Mouse (Mus musculus): ENCODE results near the gene Lrch4. TPM values are rescaled to one million over a fixed set of nuclear protein-coding genes. Genes with fewer than 3 reads are reported as not detected.

The Lrch4 gene
- polyA plus RNA-seq, 1 experiment from 2014 or later = 18.8 TPM

DNA sequence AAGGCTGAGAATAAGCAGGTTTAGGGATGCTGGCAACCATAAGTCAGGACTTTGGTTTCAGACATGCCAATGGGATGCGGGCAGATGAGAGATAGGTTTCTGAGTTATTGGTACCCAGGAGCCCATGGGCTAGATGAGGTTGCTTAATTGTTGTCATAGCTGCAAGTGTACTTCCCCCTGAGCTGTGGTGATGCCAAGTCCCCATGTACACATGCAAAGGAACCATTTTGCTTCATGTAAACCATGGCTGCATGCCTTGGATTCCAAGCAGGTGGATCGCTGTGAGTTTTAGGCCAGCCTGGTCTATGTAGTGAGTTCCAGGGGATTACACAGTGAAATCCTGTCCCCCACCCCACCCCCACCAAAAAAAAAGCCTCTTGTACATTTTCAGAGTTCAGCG, 56.7 kb downstream of the Lrch4 start:
- no peak for ATAC-seq
- no peaks in the 10 kb centered on the region; the same call in 1 of the 2 replicates for H3K27me3 ChIP-seq (ENCODE audit: control insufficient read depth, insufficient read depth, low read depth, low read length)

DNA sequence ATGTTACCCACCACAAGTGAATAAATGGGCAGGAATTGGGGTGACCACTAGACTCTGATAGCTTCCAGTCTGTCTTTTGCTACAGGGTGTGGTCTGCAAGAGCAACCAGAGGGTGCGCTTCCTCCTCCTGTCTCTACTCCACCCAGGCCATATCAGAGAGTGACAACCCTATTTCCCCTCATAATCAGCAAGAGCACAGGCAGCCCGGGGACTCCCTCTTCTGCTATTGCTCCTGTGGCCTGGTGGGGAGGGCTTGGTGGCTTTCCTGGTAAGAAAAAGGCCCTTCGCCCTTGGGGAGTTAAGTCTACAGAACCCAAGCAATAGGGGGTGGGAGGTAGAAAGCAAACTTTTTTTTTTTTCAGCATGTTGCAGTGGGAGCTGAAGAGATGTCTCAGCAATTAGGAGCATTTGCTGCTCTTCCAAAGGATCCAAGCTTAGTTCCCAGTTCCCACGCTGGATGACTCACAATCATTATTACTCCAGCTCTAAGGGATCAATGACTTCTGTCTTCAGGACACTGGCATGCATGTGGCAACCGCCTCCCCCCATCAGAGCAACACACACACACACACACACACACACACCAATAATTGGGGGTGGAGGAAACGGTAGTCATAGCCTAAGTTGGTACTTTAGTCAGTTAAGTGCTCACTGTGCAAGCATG, 57.3 kb downstream of the Lrch4 start:
- H3K36me3 ChIP-seq (ENCODE audit: control insufficient read depth, insufficient read depth, low read length) = no peaks in the 10 kb centered on the region
- H3K27me3 ChIP-seq (ENCODE audit: control insufficient read depth, insufficient read depth, low read depth, low read length) = no peaks in the 10 kb centered on the region; the same call in 1 of the 2 replicates
- H3K27ac ChIP-seq (ENCODE audit: low read length) = no peak overlapping the region
- peaks cover 21% of the 10 kb centered on the region for H3K4me1 ChIP-seq (ENCODE audit: control insufficient read depth, insufficient read depth, low read length)
- no peak overlapping the region for H3K9ac ChIP-seq (ENCODE audit: low read depth, low read length)
- H3K4me3 ChIP-seq (ENCODE audit: low read depth, low read length) = no peak overlapping the region
- no peaks in the 10 kb centered on the region for H3K9me3 ChIP-seq (replicated peaks; ENCODE audit: control insufficient read depth, low read length, poor library complexity, severe bottlenecking)
- no peak for ATAC-seq
- WGBS = 88% methylated on average over 6 of the region's 6 CpGs
- H3K4me2 ChIP-seq (ENCODE audit: low read length) = no peak overlapping the region

More for the DNA sequence above, 56.7 kb downstream of the Lrch4 start:
- Histone ChIP-seq H3K4me3 (ENCODE audit: low read depth, low read length) (no peak overlapping the region), H3K4me2 (ENCODE audit: low read length) (no peak overlapping the region), H3K36me3 (ENCODE audit: control insufficient read depth, insufficient read depth, low read length) (no peaks in the 10 kb centered on the region), H3K4me1 (ENCODE audit: control insufficient read depth, insufficient read depth, low read length) (peaks cover 21% of the 10 kb centered on the region), H3K27ac (ENCODE audit: low read length) (no peak overlapping the region), H3K9ac (ENCODE audit: low read depth, low read length) (no peak overlapping the region), H3K9me3 (replicated peaks; ENCODE audit: control insufficient read depth, low read length, poor library complexity, severe bottlenecking) (no peaks in the 10 kb centered on the region)
- 97% methylated on average over 3 of the region's 3 CpGs for WGBS

DNA sequence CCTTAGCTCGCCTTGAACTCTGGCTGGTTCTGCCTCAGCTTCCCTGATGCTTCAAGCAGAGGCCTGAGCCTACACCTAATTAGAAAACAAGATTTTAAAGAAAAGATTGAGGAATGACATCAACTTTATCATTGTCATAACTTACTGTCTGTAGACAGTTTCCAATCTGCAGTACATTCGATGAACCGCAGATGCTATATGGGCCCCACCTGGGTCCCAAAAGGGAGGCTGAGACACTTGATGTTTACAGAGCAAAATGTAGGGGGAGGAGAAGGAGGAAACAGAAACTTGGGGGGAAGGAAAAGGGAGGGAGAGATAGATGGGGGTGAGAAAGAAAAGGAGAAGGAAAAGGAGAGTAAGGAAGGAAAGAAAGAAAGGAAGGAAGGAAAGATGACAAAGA, 61.1 kb downstream of the Lrch4 start:
- H3K4me2 ChIP-seq (ENCODE audit: low read length) = no peak overlapping the region
- no peak overlapping the region for H3K4me3 ChIP-seq (ENCODE audit: low read depth, low read length)
- no peak overlapping the region for H3K27ac ChIP-seq (ENCODE audit: low read length)
- H3K36me3 ChIP-seq (ENCODE audit: control insufficient read depth, insufficient read depth, low read length) = no peaks in the 10 kb centered on the region
- 84% methylated on average over 3 of the region's 3 CpGs for WGBS
- peaks cover 2% of the 10 kb centered on the region; the same call in 1 of the 2 replicates for H3K4me1 ChIP-seq (ENCODE audit: control insufficient read depth, insufficient read depth, low read length)
- H3K9ac ChIP-seq (ENCODE audit: low read depth, low read length) = no peak overlapping the region
- no peaks in the 10 kb centered on the region; the same call in 1 of the 2 replicates for H3K27me3 ChIP-seq (ENCODE audit: control insufficient read depth, insufficient read depth, low read depth, low read length)
- no peaks in the 10 kb centered on the region for H3K9me3 ChIP-seq (replicated peaks; ENCODE audit: control insufficient read depth, low read length, poor library complexity, severe bottlenecking)
- ATAC-seq = no peak

DNA sequence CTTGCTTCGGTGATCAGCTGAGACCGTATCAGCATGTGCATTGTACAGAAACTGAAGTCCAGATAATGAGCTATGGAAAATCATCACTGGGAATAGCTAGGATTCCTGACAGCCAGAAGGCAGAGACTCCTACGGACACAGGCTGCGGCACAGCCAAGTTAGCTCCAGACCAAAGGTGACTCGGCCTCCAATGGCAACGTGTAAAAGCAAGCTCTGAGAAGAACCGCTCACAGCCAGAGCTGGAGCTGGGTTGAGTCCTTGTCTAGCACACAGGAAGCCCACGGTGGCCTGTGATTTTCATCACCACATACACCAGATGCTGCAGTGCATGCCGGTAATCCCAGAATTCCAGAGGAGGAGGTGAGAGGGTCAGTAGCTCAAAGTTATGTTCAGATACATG, 61.6 kb downstream of the Lrch4 start:
- Histone ChIP-seq H3K27ac (ENCODE audit: low read length) (no peak overlapping the region), H3K4me2 (ENCODE audit: low read length) (no peak overlapping the region), H3K9ac (ENCODE audit: low read depth, low read length) (no peak overlapping the region), H3K36me3 (ENCODE audit: control insufficient read depth, insufficient read depth, low read length) (no peaks in the 10 kb centered on the region), H3K9me3 (replicated peaks; ENCODE audit: control insufficient read depth, low read length, poor library complexity, severe bottlenecking) (no peaks in the 10 kb centered on the region), H3K4me3 (ENCODE audit: low read depth, low read length) (no peak overlapping the region), H3K27me3 (ENCODE audit: control insufficient read depth, insufficient read depth, low read depth, low read length) (no peaks in the 10 kb centered on the region; the same call in 1 of the 2 replicates), H3K4me1 (ENCODE audit: control insufficient read depth, insufficient read depth, low read length) (no peaks in the 10 kb centered on the region)
- ATAC-seq = no peak
- 66% methylated on average over 9 of the region's 9 CpGs for WGBS

Other genes starting within 250 kb of the Lrch4 start
- gene Zan, start 152.1 kb upstream of the Lrch4 start, polyA plus RNA-seq (2015; fragmentation: Nextera tagmentation; extraction: Ambion mirVana) = 0.12 and 0.18 TPM in 2 replicates
- gene Pop7, start 126.6 kb upstream of the Lrch4 start, polyA plus RNA-seq (2015; fragmentation: Nextera tagmentation; extraction: Ambion mirVana) = 76.3 and 80.5 TPM in 2 replicates
- 19.3 and 19.4 TPM in 2 replicates for gene Gigyf1, start 110.6 kb upstream of the Lrch4 start, polyA plus RNA-seq (2015; fragmentation: Nextera tagmentation; extraction: Ambion mirVana)
- gene Epo, start 95.9 kb upstream of the Lrch4 start, polyA plus RNA-seq (2015; fragmentation: Nextera tagmentation; extraction: Ambion mirVana) = not detected in 2 replicates
- gene Gnb2, start 95.6 kb upstream of the Lrch4 start, polyA plus RNA-seq (2015; fragmentation: Nextera tagmentation; extraction: Ambion mirVana) = 496 and 512 TPM in 2 replicates
- 307 and 326 TPM in 2 replicates for gene Actl6b, start 75.6 kb upstream of the Lrch4 start, polyA plus RNA-seq (2015; fragmentation: Nextera tagmentation; extraction: Ambion mirVana)
- gene Tfr2, start 59.3 kb upstream of the Lrch4 start, polyA plus RNA-seq (2015; fragmentation: Nextera tagmentation; extraction: Ambion mirVana) = 7.8 and 10.1 TPM in 2 replicates
- 57.2 and 60.9 TPM in 2 replicates for gene Mospd3, start 28.1 kb upstream of the Lrch4 start, polyA plus RNA-seq (2015; fragmentation: Nextera tagmentation; extraction: Ambion mirVana)
- 11.9 and 13.3 TPM in 2 replicates for gene Pcolce, start 15.3 kb upstream of the Lrch4 start, polyA plus RNA-seq (2015; fragmentation: Nextera tagmentation; extraction: Ambion mirVana)
- gene Fbxo24, start 119 bp upstream of the Lrch4 start, polyA plus RNA-seq (2015; fragmentation: Nextera tagmentation; extraction: Ambion mirVana) = 0.11 and 0.12 TPM in 2 replicates
- gene Gm20605, start 54 bp downstream of the Lrch4 start, polyA plus RNA-seq (2015; fragmentation: Nextera tagmentation; extraction: Ambion mirVana) = 8.2 and 9.2 TPM in 2 replicates
- gene Sap25, start 12.2 kb downstream of the Lrch4 start, polyA plus RNA-seq (2015; fragmentation: Nextera tagmentation; extraction: Ambion mirVana) = 5.9 and 6.7 TPM in 2 replicates
- 0.15 and 0.16 TPM in 2 replicates for gene Irs3, start 16.6 kb downstream of the Lrch4 start, polyA plus RNA-seq (2015; fragmentation: Nextera tagmentation; extraction: Ambion mirVana)
- gene Agfg2, start 55.6 kb downstream of the Lrch4 start, polyA plus RNA-seq (2015; fragmentation: Nextera tagmentation; extraction: Ambion mirVana) = 15.8 and 20.4 TPM in 2 replicates
- gene Nyap1, start 112.5 kb downstream of the Lrch4 start, polyA plus RNA-seq (2015; fragmentation: Nextera tagmentation; extraction: Ambion mirVana) = 67.2 and 67.5 TPM in 2 replicates
- gene Tsc22d4, start 116.6 kb downstream of the Lrch4 start, polyA plus RNA-seq (2015; fragmentation: Nextera tagmentation; extraction: Ambion mirVana) = 55.4 and 74.1 TPM in 2 replicates
- gene Ppp1r35, start 149.7 kb downstream of the Lrch4 start, polyA plus RNA-seq (2015; fragmentation: Nextera tagmentation; extraction: Ambion mirVana) = 33.5 and 36.6 TPM in 2 replicates
- gene Mepce, start 158.5 kb downstream of the Lrch4 start, polyA plus RNA-seq (2015; fragmentation: Nextera tagmentation; extraction: Ambion mirVana) = 10.4 and 11.6 TPM in 2 replicates
- gene Zcwpw1, start 158.7 kb downstream of the Lrch4 start, polyA plus RNA-seq (2015; fragmentation: Nextera tagmentation; extraction: Ambion mirVana) = 11.6 and 13.1 TPM in 2 replicates
- 0.37 and 0.48 TPM in 2 replicates for gene Pilra, start 207.2 kb downstream of the Lrch4 start, polyA plus RNA-seq (2015; fragmentation: Nextera tagmentation; extraction: Ambion mirVana)
- 0.39 TPM in 1 of 2 replicates, not detected in the other for gene Pilrb1, start 229.0 kb downstream of the Lrch4 start, polyA plus RNA-seq (2015; fragmentation: Nextera tagmentation; extraction: Ambion mirVana)
- gene Pilrb2, start 242.7 kb downstream of the Lrch4 start, polyA plus RNA-seq (2015; fragmentation: Nextera tagmentation; extraction: Ambion mirVana) = not detected in 2 replicates